Mouse (Mus musculus) inflammation-experienced regulatory T-cells, adult 6 months (primary cell): Measurements from ENCODE around the gene Map3k5. TPM values are rescaled to one million over a fixed set of nuclear protein-coding genes. Genes with fewer than 3 reads are reported as not detected.

Source experiments
- ATAC-seq: one replicate; pipeline ENCODE4 v1.8.0; 2017
- polyA plus RNA-seq, 3 experiments: library from polyadenylated mRNA; unstranded; fragments of 100-300 nt; shearing (Covaris generic); gene quantifications; one replicate each; pipeline ENCODE4 v1.2.1; 2017

Map3k5 gene
- polyA plus RNA-seq, 3 experiments from 2014 or later = 9.3 to 14.3 (median 13.8) TPM

- ATAC-seq = no peak
Observed at GRCm38 (mm10) chr10:20010018-20010417, 75.7 kb downstream of the Map3k5 start.

- no peak for ATAC-seq
Observed at GRCm38 (mm10) chr10:20018406-20018805, 84.1 kb downstream of the Map3k5 start.

DNA sequence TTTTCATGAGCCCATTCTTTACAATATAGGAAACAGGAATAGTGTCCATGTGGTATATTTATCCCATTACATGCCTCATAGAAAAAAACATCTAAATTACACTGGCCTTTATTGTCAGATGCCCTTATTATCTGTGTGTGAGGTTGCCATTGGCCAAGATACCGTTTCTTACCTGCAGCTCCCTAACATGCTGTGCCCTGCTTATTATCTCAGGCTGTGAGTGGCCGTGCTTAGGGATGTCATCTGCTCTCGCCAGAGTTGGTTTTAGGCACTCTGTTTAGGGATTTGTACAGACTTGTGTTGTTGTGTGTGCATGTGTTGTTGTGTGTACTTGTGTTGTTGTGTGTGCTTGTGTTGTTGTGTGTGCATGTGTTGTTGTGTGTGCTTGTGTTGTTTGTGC lies 84.5 kb downstream of the Map3k5 start:
- ATAC-seq = no peak

GRCm38 (mm10) chr10:20021256-20021655 lies 87.0 kb downstream of the Map3k5 start:
- ATAC-seq = no peak

- no peak for ATAC-seq
Observed at GRCm38 (mm10) chr10:20021670-20022468, 87.6 kb downstream of the Map3k5 start.

- no peak for ATAC-seq
Observed at GRCm38 (mm10) chr10:20022608-20023340, 88.5 kb downstream of the Map3k5 start.

DNA sequence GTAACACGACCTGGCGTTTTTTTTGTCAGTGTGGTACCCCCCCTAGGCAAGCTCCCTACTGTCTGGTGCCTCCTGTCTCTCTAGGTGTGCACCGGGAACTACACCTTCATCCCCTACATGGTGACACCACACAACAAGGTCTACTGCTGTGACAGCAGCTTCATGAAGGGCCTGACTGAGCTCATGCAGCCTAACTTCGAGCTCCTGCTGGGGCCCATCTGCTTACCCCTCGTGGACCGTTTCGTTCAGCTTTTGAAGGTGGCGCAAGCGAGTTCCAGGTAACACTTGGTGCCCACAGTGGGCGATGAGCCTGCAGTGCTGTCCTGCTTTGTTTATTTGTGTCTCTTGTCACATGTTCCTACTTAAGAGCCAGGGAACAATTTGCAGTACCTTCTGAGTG lies 89.3 kb downstream of the Map3k5 start:
- ATAC-seq = no peak

DNA sequence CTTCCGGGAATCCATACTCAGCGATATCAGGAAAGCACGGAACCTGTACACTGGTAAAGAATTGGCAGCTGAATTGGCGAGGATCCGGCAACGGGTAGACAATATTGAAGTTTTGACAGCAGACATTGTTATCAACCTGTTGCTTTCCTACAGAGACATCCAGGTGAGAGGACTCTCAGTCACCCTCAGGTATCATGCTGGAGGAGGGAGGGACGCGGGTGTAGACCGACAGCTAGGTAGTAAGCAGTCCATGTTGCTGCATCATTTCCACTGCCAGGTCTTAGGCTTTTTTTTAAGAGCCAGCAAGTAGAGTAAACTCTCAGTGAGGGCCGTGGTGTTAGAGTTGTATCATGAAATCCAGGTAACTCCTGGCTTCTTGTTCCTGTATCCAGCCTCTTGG lies 90.6 kb downstream of the Map3k5 start:
- no peak for ATAC-seq

GRCm38 (mm10) chr10:20025781-20026520 lies 91.7 kb downstream of the Map3k5 start:
- ATAC-seq = no peak

DNA sequence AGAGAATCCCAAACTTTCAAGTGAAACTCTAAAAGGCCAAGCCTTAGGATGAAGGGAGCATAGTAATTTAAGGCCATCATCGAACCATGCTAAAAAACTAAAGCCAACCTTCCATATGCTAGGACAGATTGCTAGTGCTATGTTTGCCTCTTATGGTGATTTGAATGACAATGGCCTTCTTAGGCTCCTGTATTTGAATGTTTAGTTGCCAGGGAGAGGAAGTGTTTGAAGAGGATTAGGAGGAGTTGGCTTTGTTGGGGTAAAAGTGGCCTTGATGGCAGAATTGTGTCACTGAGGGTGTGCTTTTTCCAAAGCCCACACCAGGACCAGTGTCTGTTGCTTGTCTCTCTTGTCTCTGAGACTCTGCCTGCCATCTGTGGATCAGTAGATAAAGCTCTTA lies 96.4 kb downstream of the Map3k5 start:
- no peak for ATAC-seq

GRCm38 (mm10) chr10:20031936-20032335 lies 97.7 kb downstream of the Map3k5 start:
- no peak for ATAC-seq

DNA sequence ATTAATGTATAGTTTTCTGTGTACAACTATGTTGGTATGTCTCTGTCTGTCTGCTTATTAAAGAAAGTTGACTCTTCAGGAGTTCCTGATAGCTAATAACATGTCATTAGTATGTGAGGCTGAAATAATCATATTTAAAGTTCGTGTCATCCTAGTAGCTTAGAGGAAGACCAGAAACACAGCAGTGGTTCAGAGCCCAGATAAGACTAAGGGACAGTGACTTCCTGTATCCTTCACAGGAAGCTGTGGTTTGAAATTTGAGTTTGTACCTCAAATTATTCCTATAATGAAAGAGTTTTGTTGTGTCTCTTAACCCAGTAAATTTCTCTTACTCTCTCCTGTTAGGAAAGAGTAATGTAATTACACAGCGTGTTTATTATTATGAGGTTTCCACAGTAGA lies 102.1 kb downstream of the Map3k5 start:
- ATAC-seq = peak; percentile 77

- ATAC-seq = no peak
Observed at GRCm38 (mm10) chr10:20036846-20037245, 102.6 kb downstream of the Map3k5 start.

GRCm38 (mm10) chr10:20039531-20039930 lies 105.3 kb downstream of the Map3k5 start:
- ATAC-seq = no peak

DNA sequence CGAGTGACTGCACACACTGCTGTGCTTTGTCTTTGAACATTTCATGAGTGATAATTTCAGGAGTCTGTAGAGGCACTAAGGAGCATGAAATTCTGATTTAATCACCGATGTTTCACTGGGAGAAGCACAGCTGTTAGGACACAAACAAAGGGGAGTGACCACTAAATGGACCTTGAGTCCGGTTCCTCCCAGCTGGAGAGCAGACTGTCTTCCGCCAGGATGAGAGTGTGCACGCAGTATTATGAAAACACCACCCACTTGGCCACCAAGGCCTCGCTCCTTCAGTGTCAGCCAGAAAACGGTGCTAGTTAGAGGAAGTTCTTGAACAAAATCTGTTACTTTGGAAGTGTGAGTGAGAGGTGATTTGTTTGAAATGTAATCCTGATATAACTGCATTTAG lies 105.8 kb downstream of the Map3k5 start:
- ATAC-seq = no peak

- peak; percentile 59 for ATAC-seq
Observed at GRCm38 (mm10) chr10:20040677-20041076, 106.4 kb downstream of the Map3k5 start.

GRCm38 (mm10) chr10:20042081-20042480 lies 107.8 kb downstream of the Map3k5 start:
- no peak for ATAC-seq

GRCm38 (mm10) chr10:20044051-20044450 lies 109.8 kb downstream of the Map3k5 start:
- ATAC-seq = no peak

- ATAC-seq = no peak
Observed at GRCm38 (mm10) chr10:20045733-20046495, 111.6 kb downstream of the Map3k5 start.

DNA sequence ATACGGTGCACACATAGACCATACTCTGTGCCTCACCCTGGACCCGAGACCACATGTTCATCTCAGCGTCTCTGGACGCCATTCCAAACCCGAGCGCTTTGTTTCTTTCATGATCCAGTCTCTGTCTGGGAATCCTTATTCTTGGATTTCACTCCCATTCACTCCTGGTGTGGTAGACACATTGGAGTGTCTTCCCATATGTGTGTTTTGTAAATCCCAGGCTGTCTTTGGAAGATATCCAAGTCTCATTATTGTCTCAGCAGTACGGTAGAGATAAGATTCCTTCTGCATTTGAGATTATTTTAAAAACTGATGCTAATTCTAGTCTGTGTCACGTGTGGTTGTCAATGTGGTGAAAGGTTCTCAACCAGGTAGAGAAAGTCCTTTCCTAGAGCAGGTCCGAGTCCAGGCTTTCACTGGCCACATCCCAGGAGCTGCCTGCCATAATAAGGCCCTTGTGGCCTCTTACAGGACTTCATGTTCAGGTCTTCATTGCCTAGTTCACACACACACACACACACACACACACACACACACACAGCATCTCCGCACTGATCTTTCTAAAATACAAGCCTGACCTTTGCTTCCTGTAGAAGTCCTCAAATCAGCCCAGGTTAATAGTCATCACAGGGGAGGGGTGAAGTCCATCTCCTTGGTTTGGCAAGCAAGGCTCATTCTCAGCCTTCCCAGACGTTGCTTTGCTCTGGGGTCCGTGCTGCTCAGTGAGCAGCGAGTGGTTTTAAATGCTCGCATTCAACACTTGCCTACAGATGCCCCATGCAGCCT lies 122.8 kb downstream of the Map3k5 start:
- no peak for ATAC-seq

GRCm38 (mm10) chr10:20058031-20058430 lies 123.8 kb downstream of the Map3k5 start:
- no peak for ATAC-seq

- no peak for ATAC-seq
Observed at GRCm38 (mm10) chr10:20058841-20059240, 124.6 kb downstream of the Map3k5 start.
